Mouse (Mus musculus): ENCODE measurements around the gene Gpr158.

Gene Gpr158

DNA sequence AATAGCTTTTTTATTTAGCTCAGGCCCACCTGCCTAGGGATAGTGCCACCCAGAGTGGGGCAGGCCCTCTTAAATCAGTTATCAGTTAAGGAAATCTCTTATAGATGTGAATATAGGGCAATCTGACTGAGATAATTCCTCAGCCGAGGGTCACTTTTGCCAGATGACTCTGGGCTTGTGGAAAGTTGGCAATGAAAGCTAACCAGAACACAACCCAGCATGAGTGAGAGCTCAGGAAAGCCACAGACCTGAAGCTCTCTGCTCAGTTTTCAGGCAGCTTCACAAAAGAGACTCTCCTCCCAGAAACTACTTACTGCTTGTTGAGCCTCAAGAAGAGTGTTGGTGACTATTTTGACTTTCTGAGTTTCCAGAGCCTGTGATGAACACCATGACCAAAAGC, 264.8 kb downstream of the Gpr158 start:
- in situ Hi-C loops (cut with MseI, MboI): no loop called here

DNA sequence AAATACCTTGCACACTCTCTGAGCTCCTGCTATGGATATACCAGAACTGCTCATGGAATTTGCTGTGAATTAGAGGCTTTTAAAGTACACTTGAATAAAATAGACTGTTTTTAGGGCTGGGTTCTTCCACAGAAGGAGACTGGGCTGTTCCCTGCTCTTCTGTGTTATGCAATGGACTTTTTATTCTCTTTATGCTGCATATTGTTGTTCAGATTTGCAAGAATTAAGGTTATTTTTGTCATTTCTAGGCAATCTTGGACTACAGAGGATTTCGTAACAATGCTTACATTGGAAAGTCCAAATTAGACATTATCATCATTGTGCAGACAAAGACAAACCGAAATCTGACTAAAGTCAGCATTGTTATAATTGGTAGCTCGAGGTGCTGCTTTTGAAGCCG, 298.4 kb downstream of the Gpr158 start:
- in situ Hi-C loops (cut with MseI, MboI): no loop called here

DNA sequence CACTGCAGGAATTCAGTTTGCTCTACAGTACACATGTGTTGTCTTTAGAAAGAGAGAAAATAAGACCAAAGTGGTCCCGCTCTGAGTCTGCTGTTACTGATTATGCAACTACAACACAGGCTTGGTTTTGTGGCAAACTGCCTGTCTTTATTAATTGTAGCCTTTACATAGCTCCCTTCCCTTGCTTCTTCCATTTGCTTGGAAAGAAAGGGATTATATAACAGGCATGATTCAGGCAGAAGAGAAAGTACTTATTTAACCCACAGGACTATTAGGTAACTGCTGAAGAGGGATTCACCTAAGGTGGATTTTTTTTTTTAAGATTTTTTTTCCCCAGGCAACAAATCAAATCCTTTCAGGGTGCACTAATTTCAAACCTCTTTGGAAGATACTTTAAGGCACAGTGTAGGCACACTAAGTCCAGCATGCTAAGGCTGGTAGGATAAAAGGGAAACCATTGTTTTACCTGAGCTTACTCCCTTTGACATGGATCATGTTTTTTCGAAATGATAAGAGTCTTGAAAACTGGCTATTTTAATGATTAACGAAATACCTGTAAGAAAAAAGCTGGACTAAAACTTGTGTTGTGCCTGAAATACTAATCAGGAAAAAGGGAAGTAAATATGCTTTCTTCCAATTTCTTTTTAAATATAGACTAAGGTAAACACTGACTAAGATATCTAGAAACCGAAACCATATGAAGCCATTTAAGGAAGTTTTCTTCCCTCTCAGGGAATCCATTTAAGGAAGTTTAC, 308.9 kb downstream of the Gpr158 start:
- in situ Hi-C loops (cut with MseI, MboI): no loop called here

DNA sequence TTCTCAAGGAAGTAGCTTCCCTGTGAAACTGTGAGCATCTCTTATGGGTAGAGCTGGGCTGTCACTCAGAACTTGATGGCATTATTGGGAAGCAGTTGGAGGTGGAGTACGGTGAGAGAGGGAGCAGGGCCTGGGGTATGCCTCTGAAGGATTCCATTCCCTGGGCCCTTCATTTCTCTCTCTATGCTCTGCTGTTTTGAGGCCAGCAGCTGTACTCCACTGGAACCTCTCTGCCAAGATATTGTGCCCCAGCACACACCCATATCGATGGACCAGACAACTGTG, 309.4 kb downstream of the Gpr158 start:
- in situ Hi-C loops (cut with MseI, MboI): no loop called here

DNA sequence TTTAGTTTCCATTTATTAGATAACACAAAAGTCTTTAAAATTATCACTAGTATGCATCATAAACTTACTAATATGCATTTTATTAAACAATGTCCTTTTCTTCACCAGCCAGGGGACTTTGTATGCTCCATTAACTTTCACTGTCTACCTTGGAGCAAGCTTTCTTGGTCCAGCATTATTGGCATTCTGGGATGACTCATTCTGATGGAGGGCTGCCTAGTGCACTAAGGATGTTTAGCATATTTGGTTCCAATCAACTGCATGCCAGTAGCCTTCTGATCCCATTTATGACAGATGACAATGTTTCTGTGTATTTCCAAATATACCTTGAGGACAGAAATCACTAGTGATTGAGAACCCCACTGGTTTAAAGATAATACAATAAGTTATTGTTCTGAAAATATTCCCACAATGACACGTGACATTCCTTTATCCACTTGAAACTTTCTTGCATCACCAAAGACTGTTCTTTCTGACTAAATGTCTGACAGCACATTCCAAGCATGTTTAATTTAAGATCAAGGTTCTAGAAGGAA, 313.5 kb downstream of the Gpr158 start:
- in situ Hi-C loops (cut with MseI, MboI): no loop called here

DNA sequence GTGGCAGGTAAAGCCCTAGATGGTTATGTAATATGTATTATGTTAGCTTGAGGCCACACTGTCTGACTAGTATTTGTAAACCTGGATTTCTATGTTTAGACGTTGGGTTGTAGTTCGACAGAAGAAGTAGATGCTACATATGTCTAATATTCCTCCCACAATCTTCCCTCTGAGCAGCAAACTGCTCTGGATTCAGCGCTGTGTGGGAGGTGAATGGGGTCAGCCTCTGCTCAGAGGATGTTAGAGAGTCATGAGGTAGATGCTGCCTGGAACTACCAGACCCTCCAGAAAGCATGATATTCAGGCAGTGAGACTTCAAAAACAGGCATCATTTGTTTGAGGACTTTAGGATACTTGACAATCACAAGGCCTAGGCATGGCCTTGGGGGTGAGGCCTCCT, 317.4 kb downstream of the Gpr158 start:
- in situ Hi-C loops (cut with MseI, MboI): no loop called here

DNA sequence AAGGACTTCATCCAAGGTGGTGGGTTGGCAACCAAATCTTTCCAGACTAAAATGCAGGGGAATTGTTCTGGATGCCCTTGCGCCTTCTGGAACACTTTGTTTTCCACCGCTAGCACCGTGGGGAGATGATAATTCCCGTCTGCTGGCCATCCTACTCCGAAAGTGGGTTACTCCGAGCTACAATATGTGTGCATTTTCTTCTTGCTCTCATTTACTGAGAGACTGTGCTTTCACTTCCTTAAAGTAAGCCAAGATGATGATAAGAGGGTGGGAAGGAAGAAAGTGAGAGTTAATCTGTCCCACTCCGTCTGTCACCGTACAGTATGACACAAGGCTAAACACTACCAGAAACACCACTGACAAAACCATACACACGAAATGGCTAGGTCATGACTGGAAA, 325.8 kb downstream of the Gpr158 start:
- in situ Hi-C loops (cut with MseI, MboI): no loop called here

DNA sequence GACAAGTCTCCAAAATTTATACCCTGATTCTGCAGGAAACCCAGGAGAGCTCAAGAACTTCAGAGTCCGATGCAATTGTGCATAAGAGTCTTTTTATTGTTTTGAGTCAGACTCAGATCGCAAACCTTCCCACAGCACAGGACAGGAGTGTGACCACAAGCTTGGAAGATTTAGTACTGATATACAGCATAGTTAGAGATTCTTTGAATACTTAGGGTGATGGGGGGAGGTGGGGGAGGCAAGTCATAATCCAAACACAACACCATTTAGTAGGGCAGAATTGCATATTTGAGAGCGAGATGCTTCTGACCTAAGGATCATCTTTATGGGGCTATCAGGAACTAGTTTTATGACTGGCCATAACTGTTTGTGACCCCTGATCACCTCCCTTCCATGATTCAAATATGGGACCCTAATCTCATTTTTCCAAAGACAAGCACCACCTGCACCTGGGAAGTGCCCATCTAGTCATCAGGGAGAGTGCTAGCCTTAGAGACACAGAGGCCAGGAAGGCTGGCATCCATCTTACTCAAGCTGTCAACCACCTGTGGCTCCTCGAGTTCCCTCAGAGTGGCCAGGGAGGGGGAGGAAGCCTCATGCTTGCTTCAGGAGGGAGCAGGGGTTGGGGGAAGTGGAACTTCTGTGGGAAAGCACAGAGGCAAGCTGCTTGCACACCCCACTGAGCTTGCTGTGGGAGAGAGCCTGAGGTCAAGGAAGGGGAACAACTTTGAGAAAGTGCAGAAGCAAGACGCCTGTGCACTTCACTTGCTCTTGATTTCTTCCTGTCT, 326.7 kb downstream of the Gpr158 start:
- in situ Hi-C loops (cut with MseI, MboI): no loop called here

DNA sequence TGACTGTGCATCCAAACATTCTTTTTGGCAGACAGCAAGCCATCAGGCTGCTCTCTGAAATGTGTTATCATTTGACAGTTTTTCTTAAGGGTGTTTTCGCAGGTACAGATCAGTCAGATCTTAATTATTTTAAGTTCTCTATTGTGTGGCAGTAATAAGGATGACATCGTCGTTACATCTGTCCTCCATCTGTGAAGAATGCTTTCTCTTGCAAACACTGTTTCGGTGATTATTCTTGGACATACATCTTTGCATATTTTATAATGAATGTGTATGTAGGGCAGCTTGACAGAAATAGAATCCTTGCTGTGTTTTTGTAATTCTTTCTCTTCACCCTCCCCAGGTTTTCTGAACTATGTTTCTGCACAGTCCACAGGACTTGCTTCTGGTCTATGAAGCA, 360.7 kb downstream of the Gpr158 start:
- in situ Hi-C loops (cut with MseI, MboI): no loop called here

DNA sequence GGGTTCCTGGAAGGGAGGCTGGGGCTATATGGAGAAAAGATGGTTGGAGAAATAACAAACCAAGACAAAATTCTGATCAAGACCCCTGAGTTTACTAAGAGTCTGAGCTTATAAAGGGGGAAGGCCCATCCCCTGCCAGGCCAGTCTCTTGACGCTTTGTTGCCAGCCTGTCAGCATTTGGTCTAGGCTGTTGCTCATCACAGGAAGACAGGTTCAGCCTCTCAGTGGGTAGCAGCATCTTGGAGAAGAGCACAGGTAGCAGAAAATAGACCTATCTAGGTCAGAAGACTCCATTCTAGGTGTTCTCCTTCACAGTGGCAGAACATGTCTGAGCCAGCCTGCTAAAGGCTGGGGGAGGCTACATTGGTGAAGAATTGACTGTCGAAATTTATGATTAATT, 416.4 kb downstream of the Gpr158 start:
- in situ Hi-C loops (cut with MseI, MboI): no loop called here

DNA sequence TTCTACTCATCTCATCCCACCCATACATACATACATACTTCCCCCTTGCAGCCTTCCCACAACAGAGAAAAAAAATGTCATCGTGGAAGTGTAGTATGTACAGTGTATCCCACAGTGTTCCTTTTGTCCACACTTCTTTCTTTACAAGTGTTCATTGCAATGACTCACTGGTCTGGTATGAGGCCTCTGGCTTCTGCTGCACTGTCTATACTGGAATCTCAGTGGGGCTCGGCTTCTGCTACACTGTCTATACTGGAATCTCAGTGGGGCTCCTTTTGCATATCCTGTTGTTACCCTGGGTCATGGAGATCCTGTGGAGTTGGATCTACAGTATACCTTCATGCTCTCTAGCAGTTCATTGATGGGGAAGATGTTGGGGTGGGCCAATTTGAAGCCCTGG, 425.8 kb downstream of the Gpr158 start:
- in situ Hi-C loops (cut with MseI, MboI): no loop called here

DNA sequence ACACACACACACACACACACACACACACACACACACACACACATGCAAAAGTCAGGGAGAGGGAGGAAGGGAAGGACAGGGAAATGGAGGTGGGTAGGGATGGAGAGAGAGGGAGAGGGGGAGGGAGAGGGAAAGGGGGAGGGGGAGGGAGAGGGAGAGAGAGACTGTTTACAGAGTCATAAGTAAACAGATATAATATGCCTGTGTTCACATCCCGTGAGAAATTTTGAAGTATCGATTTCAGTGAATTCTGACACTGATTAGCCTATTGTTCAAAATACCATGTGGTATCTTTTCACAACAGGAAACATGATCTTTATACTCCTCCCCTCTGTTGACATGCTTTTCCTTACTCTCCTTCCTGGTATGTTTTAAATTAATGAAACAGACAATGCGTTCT, 432.3 kb downstream of the Gpr158 start:
- in situ Hi-C loops (cut with MseI, MboI): no loop called here

DNA sequence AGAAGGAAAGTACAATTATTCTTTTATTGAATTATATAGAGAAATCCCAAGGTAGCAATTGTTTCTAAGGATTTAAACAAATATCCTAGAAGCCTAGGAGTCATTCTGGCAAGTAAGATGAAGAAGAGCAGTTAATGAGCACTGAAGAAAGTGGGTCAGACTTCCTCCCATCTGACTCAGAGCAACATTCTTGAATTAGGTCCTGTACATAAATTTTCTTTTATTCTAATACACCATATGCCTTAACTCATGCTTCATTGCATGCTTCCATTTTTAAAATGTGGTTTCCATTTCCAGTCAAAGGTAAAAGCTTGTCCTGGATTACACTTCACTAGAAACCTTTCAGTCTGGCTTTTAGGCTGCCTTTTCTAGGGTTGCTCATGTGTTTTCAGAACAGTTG, 432.7 kb downstream of the Gpr158 start:
- in situ Hi-C loops (cut with MseI, MboI): no loop called here

DNA sequence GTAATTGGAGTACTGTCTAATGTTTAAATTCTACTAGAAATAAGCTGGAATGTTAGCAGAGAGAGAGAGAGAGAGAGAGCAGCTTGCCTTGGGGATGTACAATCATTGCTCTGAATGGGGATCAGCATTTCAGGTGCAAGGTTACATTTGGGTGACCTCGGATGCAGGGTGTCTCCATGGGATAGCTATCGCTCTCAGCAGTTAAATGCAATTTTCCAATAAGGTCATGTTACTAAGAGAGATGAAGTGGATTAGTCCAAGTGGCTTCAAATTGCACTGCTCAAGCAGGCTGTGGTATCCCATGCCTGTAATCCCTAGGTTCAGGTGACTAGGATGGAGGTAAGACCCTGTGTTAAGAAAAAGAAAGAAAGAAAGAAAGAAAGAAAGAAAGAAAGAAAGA, 441.2 kb downstream of the Gpr158 start:
- in situ Hi-C loops (cut with MseI, MboI): no loop called here

DNA sequence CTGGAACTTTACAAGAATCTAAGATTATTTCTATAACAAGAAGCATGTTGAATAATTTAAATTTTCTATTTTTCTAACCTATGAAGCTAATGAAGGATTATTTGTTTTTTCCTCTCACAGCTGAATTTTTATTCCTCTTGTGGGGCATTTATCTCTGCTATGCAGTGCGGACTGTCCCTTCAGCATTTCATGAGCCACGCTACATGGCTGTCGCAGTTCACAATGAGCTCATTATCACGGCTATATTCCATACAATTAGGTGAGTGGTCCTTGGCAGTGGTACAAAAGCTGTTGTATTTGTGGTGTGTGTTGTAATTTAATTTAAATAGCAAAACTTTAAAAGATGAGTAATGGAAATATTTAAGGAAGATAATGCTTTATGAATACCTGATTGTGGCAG, 443.1 kb downstream of the Gpr158 start:
- in situ Hi-C loops (cut with MseI, MboI): no loop called here

DNA sequence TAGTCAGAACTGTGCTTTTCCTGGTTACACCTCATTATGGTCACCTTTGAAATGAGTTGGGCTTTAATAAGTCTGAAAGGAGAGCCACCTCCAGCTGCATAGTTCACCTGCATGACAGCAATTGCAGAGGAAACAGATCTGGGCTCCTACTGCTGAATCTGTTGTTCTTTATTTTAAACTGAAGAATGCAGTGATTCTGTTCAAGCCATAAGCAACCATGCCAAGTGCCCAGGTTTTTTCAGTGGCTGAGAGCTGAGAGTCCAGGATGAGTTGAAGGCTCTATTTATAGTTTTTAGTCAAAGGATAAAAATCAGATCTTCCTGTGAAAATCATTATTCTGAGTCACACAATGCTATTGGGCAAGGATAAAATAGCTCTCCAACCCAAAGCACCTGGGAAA, 496.7 kb downstream of the Gpr158 start:
- in situ Hi-C loops (cut with MseI, MboI): no loop called here
